Mouse (Mus musculus) embryonic facial prominence, embryonic 11.5 days (tissue): ENCODE measurements around the gene Tor1aip1. TPM values are rescaled to one million over a fixed set of nuclear protein-coding genes. Genes with fewer than 3 reads are reported as not detected.

Experiments used
- ATAC-seq: fragments of 200-750 bp; cut with Nextera tagmentation; replicated peaks from 2 replicates; pipeline ENCODE4 v1.8.0; 2017; ENCODE audit warnings: low read depth; ENCODE audit not compliant: insufficient number of reproducible peaks, low FRiP score, low TSS enrichment
- DNase-seq: peaks from one replicate; pipeline ENCODE4 v3.0.0-alpha.2; 2015; ENCODE audit warnings: low spot score
- H3K27ac ChIP-seq: fragments of 300-500 bp; sonication (generic); replicated peaks from 2 replicates; pipeline ENCODE4 v1.5.1; 2014; ENCODE audit warnings: mild to moderate bottlenecking, low read depth, low read length, control low read depth
- H3K27me3 ChIP-seq: fragments of 300-500 bp; sonication (generic); 2 replicates; pipeline ENCODE4 v1.6.1; 2014; ENCODE audit warnings: mild to moderate bottlenecking, low read length, moderate library complexity, mixed read lengths; ENCODE audit not compliant: control insufficient read depth, insufficient read depth
- H3K36me3 ChIP-seq: fragments of 300-500 bp; sonication (generic); replicated peaks from 2 replicates; pipeline ENCODE4 v1.6.1; 2014; ENCODE audit warnings: low read depth, mild to moderate bottlenecking, low read length, moderate library complexity, mixed read lengths; ENCODE audit not compliant: control insufficient read depth, insufficient read depth
- H3K4me1 ChIP-seq: fragments of 300-500 bp; sonication (generic); 2 replicates; pipeline ENCODE4 v1.6.1; 2014; ENCODE audit warnings: low read length, mixed read lengths; ENCODE audit not compliant: control insufficient read depth, insufficient read depth
- H3K4me2 ChIP-seq: fragments of 300-500 bp; sonication (generic); 2 replicates; pipeline ENCODE4 v1.6.1; 2014; ENCODE audit warnings: low read depth, mild to moderate bottlenecking, control low read depth, low read length, moderate library complexity
- H3K4me3 ChIP-seq: fragments of 300-500 bp; sonication (generic); 2 replicates; pipeline ENCODE4 v1.5.1; 2014; ENCODE audit warnings: low read depth, low read length, control low read depth
- H3K9ac ChIP-seq: fragments of 300-500 bp; sonication (generic); replicated peaks from 2 replicates; pipeline ENCODE4 v1.6.1; 2014; ENCODE audit warnings: mild to moderate bottlenecking, control low read depth, low read length
- H3K9me3 ChIP-seq: fragments of 300-500 bp; sonication (generic); replicated peaks from 2 replicates; pipeline ENCODE4 v1.6.1; 2016; ENCODE audit warnings: mild to moderate bottlenecking, low read length, inconsistent platforms, mixed read lengths; ENCODE audit not compliant: control insufficient read depth
- WGBS: fragments of 180-500 bp; shearing (Covaris S2); extraction: QIAGEN DNeasy Blood & Tissue Kit; methylation state at CpG from one replicate; pipeline ENCODE4 v1.1.7; 2014; 5-methylcytosine and 5-hydroxymethylcytosine counted together
- polyA plus RNA-seq: library from polyadenylated mRNA; unstranded; fragments of >200 nt; fragmentation: Nextera tagmentation; extraction: Ambion mirVana; gene quantifications from 2 replicates; pipeline ENCODE4 v1.2.1, GENCODE M21; 2014

Tor1aip1 gene
- polyA plus RNA-seq, 1 experiment from 2014 or later: 43.3 TPM

DNA sequence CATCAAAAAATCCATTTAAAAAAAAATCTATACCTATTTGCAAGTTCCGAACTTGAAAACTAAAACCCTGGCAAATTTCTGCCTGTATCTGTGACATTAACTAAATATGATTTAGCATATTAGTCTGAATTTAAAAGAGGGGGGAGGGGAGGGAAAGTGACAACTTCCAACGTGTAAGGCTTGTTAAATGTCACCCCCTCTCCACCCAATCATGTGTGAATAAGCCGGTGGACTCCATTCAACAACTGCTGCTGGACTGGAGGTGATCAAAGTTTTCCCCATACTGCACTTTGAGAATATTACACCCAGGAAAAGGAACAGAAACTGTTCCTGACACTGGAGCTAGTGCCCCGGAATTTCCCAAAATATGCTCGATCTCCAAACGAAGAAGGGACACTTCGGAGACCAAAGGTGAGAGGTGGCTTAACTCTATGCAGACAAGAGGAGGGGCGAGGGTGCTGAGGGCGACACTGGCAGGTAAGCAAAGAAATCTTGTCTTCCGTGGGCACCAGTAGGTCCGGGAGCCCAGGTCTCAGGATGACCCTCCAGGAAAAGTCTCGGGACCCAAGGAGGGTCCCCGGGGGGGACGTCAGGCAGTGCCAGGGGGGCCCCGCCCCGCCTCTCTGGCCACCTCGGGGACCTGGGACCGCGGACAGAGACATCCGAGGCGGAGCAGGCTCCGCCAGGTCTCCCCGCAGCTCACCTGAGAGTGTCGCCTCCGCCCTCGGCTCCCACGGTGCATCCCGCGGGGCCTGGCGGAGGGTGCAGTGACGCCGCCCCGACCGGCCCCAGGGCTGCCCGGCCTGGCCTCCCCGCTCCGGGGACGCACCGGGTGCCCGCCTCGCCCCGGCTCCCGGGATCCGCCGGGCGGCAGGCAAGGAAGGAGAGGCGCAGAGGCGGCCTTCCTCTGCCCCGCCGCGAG, 63.9 kb downstream of the Tor1aip1 start:
- Histone ChIP-seq H3K27me3 (no peaks in the 10 kb centered on the region), H3K4me3 (peak overlapping the region; percentile 89), H3K4me2 (peak overlapping the region; percentile 76), H3K9ac (peak overlapping the region; percentile 94), H3K36me3 (no peaks in the 10 kb centered on the region), H3K4me1 (no peaks in the 10 kb centered on the region), H3K9me3 (no peaks in the 10 kb centered on the region), H3K27ac (peak overlapping the region; percentile 81)
- ATAC-seq (peak; percentile 57), DNase-seq (peak; percentile 13)
- 2% methylated on average over 49 of the region's 51 CpGs for WGBS

Other genes starting within 250 kb of the Tor1aip1 start
- 6.8 and 7.6 TPM in 2 replicates for gene Qsox1, start 223.6 kb downstream of the Tor1aip1 start, polyA plus RNA-seq
- 6.6 and 8.2 TPM in 2 replicates for gene Cep350, start 63.2 kb downstream of the Tor1aip1 start, polyA plus RNA-seq
- gene Tor1aip2, start 1.1 kb downstream of the Tor1aip1 start, polyA plus RNA-seq: 147 and 154 TPM in 2 replicates
- 1.0 and 1.2 TPM in 2 replicates for gene Fam163a, start 168.5 kb upstream of the Tor1aip1 start, polyA plus RNA-seq